Mouse (Mus musculus): ENCODE data around the gene Plac1. TPM values are rescaled to one million over a fixed set of nuclear protein-coding genes. Genes with fewer than 3 reads are reported as not detected.

Gene Plac1
- total and polyA plus RNA-seq, 3 experiments = not detected

GRCm38 (mm10) chrX:53161583-53161982, 78.3 kb downstream of the Plac1 start:
- H3K79me2 ChIP-seq (replicated peaks; ENCODE audit: control insufficient read depth, extremely low read depth, insufficient read depth, poor library complexity, severe bottlenecking) = no peaks in the 10 kb centered on the region
- TF ChIP-seq GABPA (IDR thresholded peaks at IDR 0.05; ENCODE audit: insufficient replicate concordance, low read depth, low read length) (no peak), PAX5 (IDR thresholded peaks at IDR 0.05; ENCODE audit: low read length) (no peak), POLR2AphosphoS2 (IDR thresholded peaks at IDR 0.05; ENCODE audit: low read depth, low read length) (no peak), EP300 (IDR thresholded peaks at IDR 0.05; ENCODE audit: low read length) (no peak), KAT2A (IDR thresholded peaks at IDR 0.05; ENCODE audit: insufficient replicate concordance, low read length) (no peak), E2F4 (IDR thresholded peaks at IDR 0.05; ENCODE audit: insufficient replicate concordance, low read depth, low read length) (no peak), CTCF (conservative IDR thresholded peaks at IDR 0.05 in 1 of 2, IDR thresholded peaks at IDR 0.05 in 1 of 2; ENCODE audit: low read depth in 2 of 2, low read length in 2 of 2) (no peak), JUN (IDR thresholded peaks at IDR 0.05; ENCODE audit: insufficient read depth, low read depth, low read length) (no peak), MYC (IDR thresholded peaks at IDR 0.05; ENCODE audit: low read depth, low read length) (no peak), POLR2A (IDR thresholded peaks at IDR 0.05; ENCODE audit: low read depth, low read length) (no peak), RCOR1 (conservative IDR thresholded peaks at IDR 0.05; ENCODE audit: low read depth, low read length) (no peak), SMC3 (IDR thresholded peaks at IDR 0.05; ENCODE audit: low read depth, low read length) (no peak), NRF1 (IDR thresholded peaks at IDR 0.05; ENCODE audit: low read depth, low read length) (no peak), BHLHE40 (IDR thresholded peaks at IDR 0.05; ENCODE audit: low read depth, low read length) (no peak), ZNF384 (IDR thresholded peaks at IDR 0.05; ENCODE audit: low read depth, low read length) (no peak), TCF12 (IDR thresholded peaks at IDR 0.05; ENCODE audit: low read depth, low read length) (no peak)
- no peak overlapping the region for H3K4me3 ChIP-seq (replicated peaks in 1 of 3; ENCODE audit: low read depth in 2 of 3, low read length in 2 of 3, poor library complexity in 1 of 3)
- dilution Hi-C loops (cut with MboI; ENCODE audit: extremely low pct_ligation_motif_present, extremely low pct_unique_long_range_greater_than_20kb, low sequenced_read_pairs) = no loop called here
- H3K27ac ChIP-seq (ENCODE audit: insufficient read depth, low read depth) = no peak overlapping the region
- H3K4me1 ChIP-seq (ENCODE audit: control insufficient read depth in 1 of 2, insufficient read depth in 2 of 2) = no peaks in the 10 kb centered on the region
- no peaks in the 10 kb centered on the region for H3K27me3 ChIP-seq (replicated peaks)
- DNase-seq (ENCODE audit: extremely low read depth) = no peak
- H3K9me3 ChIP-seq (replicated peaks; ENCODE audit: low read length) = no peaks in the 10 kb centered on the region
- in situ Hi-C loops (cut with MboI; ENCODE audit: low pct_ligation_motif_present, low pct_unique_long_range_greater_than_20kb, low sequenced_read_pairs) = no loop called here
- no peak overlapping the region for H3K9ac ChIP-seq (ENCODE audit: insufficient read depth, low read depth)
- H3K4me2 ChIP-seq (ENCODE audit: insufficient read depth, low read depth, poor library complexity, severe bottlenecking) = no peak overlapping the region
- H3K36me3 ChIP-seq (replicated peaks in 1 of 2; ENCODE audit: control insufficient read depth in 1 of 2, insufficient read depth in 1 of 2, low read length in 1 of 2) = no peaks in the 10 kb centered on the region

GRCm38 (mm10) chrX:53161115-53161514, 78.8 kb downstream of the Plac1 start:
- no peaks in the 10 kb centered on the region for H3K27me3 ChIP-seq (replicated peaks)
- H3K4me2 ChIP-seq (ENCODE audit: insufficient read depth, low read depth, poor library complexity, severe bottlenecking) = no peak overlapping the region
- no peaks in the 10 kb centered on the region for H3K36me3 ChIP-seq (replicated peaks in 1 of 2; ENCODE audit: control insufficient read depth in 1 of 2, insufficient read depth in 1 of 2, low read length in 1 of 2)
- H3K79me2 ChIP-seq (replicated peaks; ENCODE audit: control insufficient read depth, extremely low read depth, insufficient read depth, poor library complexity, severe bottlenecking) = no peaks in the 10 kb centered on the region
- H3K9me3 ChIP-seq (replicated peaks; ENCODE audit: low read length) = no peaks in the 10 kb centered on the region
- no peak for DNase-seq (ENCODE audit: extremely low read depth)
- TF ChIP-seq KAT2A (IDR thresholded peaks at IDR 0.05; ENCODE audit: insufficient replicate concordance, low read length) = no peak
- TF ChIP-seq UBTF (IDR thresholded peaks at IDR 0.05; ENCODE audit: low read depth, low read length) = no peak
- no peak for TF ChIP-seq ZNF384 (IDR thresholded peaks at IDR 0.05; ENCODE audit: low read depth, low read length)
- no peak for TF ChIP-seq NELFE (IDR thresholded peaks at IDR 0.05; ENCODE audit: low read depth, low read length)
- no peak for TF ChIP-seq MAZ (IDR thresholded peaks at IDR 0.05; ENCODE audit: low read depth, low read length)
- H3K4me1 ChIP-seq (ENCODE audit: control insufficient read depth in 1 of 2, insufficient read depth in 2 of 2) = no peaks in the 10 kb centered on the region
- H3K4me3 ChIP-seq (replicated peaks in 1 of 3; ENCODE audit: low read depth in 2 of 3, low read length in 2 of 3, poor library complexity in 1 of 3) = no peak overlapping the region
- dilution Hi-C loops (cut with MboI; ENCODE audit: extremely low pct_ligation_motif_present, extremely low pct_unique_long_range_greater_than_20kb, low sequenced_read_pairs) (no loop called here), in situ Hi-C loops (cut with MboI; ENCODE audit: low pct_ligation_motif_present, low pct_unique_long_range_greater_than_20kb, low sequenced_read_pairs) (no loop called here)
- no peak overlapping the region for H3K27ac ChIP-seq (ENCODE audit: insufficient read depth, low read depth)
- H3K9ac ChIP-seq (ENCODE audit: insufficient read depth, low read depth) = no peak overlapping the region
